Mouse (Mus musculus) hindbrain, embryonic 14.5 days (tissue): ENCODE data around the gene Zfp706. TPM values are rescaled to one million over a fixed set of nuclear protein-coding genes. Genes with fewer than 3 reads are reported as not detected.

Experiments used
- ATAC-seq: fragments of 200-750 bp; cut with Nextera tagmentation; 2 replicates; pipeline ENCODE4 v1.8.0; 2017; ENCODE audit warnings: moderate number of reproducible peaks, mild to moderate bottlenecking, moderate TSS enrichment, moderate library complexity; ENCODE audit not compliant: low FRiP score
- DNase-seq: peaks from one replicate; pipeline ENCODE4 v3.0.0-alpha.2; 2015; ENCODE audit warnings: low spot score
- H3K27ac ChIP-seq: fragments of 300-500 bp; sonication (generic); 2 replicates; pipeline ENCODE4 v1.5.1; 2014; ENCODE audit warnings: mild to moderate bottlenecking, moderate library complexity
- H3K27me3 ChIP-seq: fragments of 300-500 bp; sonication (generic); 2 replicates; pipeline ENCODE4 v1.6.1; 2014; ENCODE audit warnings: mild to moderate bottlenecking, low read length, mixed read lengths; ENCODE audit not compliant: control insufficient read depth, insufficient read depth
- H3K36me3 ChIP-seq: fragments of 300-500 bp; sonication (generic); replicated peaks from 2 replicates; pipeline ENCODE4 v1.6.1; 2014; ENCODE audit not compliant: control insufficient read depth, insufficient read depth
- H3K4me1 ChIP-seq: fragments of 300-500 bp; sonication (generic); replicated peaks from 2 replicates; pipeline ENCODE4 v1.6.1; 2014; ENCODE audit warnings: antibody characterized with exemption, low read length, mixed read lengths; ENCODE audit not compliant: control insufficient read depth, insufficient read depth
- H3K4me2 ChIP-seq: fragments of 300-500 bp; sonication (generic); replicated peaks from 2 replicates; pipeline ENCODE4 v1.6.1; 2014; ENCODE audit warnings: mild to moderate bottlenecking, moderate library complexity
- H3K4me3 ChIP-seq: fragments of 300-500 bp; sonication (generic); replicated peaks from 2 replicates; pipeline ENCODE4 v1.5.1; 2014; ENCODE audit warnings: mild to moderate bottlenecking, low read length
- H3K9ac ChIP-seq: fragments of 300-500 bp; sonication (generic); 2 replicates; pipeline ENCODE4 v1.6.1; 2014
- H3K9me3 ChIP-seq: fragments of 300-500 bp; sonication (generic); 2 replicates; pipeline ENCODE4 v1.6.1; 2016; ENCODE audit warnings: low read length; ENCODE audit not compliant: control insufficient read depth
- WGBS: fragments of 180-500 bp; shearing (Covaris S2); extraction: QIAGEN DNeasy Blood & Tissue Kit; methylation state at CpG from one replicate; pipeline ENCODE4 v1.1.7; 2014; 5-methylcytosine and 5-hydroxymethylcytosine counted together
- polyA plus RNA-seq: library from polyadenylated mRNA; unstranded; fragments of >200 nt; fragmentation: Nextera tagmentation; extraction: Ambion mirVana; gene quantifications from 2 replicates; pipeline ENCODE4 v1.2.1, GENCODE M21; 2014

Gene Zfp706
- polyA plus RNA-seq = 424 and 425 TPM in 2 replicates

DNA sequence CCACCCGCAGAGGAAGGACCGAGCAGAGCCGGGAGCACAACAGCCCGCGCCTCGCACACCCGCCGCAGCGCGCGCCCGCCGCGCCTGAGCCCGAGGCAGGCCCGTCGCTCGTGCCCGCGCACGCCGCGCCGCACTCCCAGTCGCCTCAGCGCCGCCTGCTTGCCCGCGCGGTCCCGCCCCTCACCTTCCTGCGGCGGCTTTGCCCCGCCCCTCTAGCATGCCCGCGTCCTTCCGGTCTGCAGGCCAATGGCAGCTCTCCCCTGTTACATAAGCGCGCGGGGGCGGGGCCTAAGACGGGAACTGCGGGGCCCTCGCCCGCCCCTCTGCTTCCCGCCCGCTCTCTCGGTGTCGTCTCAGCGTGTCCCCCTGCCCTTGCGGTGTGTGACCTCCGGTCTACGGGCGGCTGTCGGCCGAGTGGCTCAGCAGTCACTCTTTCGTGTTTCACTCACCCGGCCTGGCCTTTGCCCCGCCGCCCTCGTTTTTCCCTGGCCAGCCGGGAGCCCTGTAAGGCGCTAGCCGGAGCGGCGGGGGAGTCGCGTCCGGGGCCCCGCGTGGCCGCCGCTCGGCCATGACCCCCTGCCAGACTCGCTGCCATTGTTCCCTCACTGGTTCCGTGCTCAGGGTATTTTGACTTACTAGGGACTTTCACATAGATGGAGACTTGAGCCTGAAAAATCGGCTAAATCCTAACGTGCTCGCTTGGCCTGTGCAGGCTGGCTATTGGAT, at the start of gene Zfp706:
Gene Zfp706, minus strand, starts transcription at position 541 of the 726 bp plus-strand sequence.
- no peaks in the 10 kb centered on the region for H3K27me3 ChIP-seq
- WGBS = under 1% methylated on average over 71 of the region's 79 CpGs
- no peaks in the 10 kb centered on the region for H3K9me3 ChIP-seq
- DNase-seq = peak; percentile 98
- peak within 1 kb of the TSS; percentile 97 for H3K9ac ChIP-seq
- peak within 1 kb of the TSS; percentile 68 for H3K4me2 ChIP-seq
- peaks cover 30% of the 10 kb centered on the region for H3K4me1 ChIP-seq
- peak within 1 kb of the TSS; percentile 91 for H3K4me3 ChIP-seq
- H3K36me3 ChIP-seq = peaks cover 10% of the 10 kb centered on the region
- H3K27ac ChIP-seq = peak within 1 kb of the TSS; percentile 96
- peak; percentile 99 for ATAC-seq

DNA sequence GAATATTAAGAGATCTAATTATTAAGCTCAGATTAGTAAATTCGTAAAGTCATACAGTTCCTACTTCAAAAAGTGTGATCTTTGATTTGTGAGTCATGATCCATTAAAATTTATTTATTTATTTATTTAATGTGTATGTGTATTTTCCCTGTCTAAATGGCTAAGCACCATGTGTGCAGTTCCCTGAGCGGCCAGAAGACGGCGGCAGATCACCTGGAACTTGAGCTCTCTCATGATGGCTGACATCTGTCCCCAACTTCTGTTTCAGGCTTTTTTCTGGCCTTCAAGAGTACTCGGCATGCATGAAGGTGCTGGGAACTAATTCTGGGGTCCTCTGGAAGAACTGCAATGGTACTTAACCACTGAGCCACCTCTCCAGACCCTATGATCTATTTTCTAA, 47.0 kb upstream of the Zfp706 start:
- DNase-seq (no peak), ATAC-seq (no peak)
- no peak overlapping the region for H3K9ac ChIP-seq
- no peak overlapping the region for H3K27ac ChIP-seq
- H3K4me3 ChIP-seq = no peak overlapping the region
- H3K9me3 ChIP-seq = no peaks in the 10 kb centered on the region
- H3K4me2 ChIP-seq = no peak overlapping the region
- peaks cover 16% of the 10 kb centered on the region for H3K4me1 ChIP-seq
- H3K27me3 ChIP-seq = no peaks in the 10 kb centered on the region
- no peaks in the 10 kb centered on the region for H3K36me3 ChIP-seq
- 92% methylated on average over 5 of the region's 5 CpGs for WGBS

DNA sequence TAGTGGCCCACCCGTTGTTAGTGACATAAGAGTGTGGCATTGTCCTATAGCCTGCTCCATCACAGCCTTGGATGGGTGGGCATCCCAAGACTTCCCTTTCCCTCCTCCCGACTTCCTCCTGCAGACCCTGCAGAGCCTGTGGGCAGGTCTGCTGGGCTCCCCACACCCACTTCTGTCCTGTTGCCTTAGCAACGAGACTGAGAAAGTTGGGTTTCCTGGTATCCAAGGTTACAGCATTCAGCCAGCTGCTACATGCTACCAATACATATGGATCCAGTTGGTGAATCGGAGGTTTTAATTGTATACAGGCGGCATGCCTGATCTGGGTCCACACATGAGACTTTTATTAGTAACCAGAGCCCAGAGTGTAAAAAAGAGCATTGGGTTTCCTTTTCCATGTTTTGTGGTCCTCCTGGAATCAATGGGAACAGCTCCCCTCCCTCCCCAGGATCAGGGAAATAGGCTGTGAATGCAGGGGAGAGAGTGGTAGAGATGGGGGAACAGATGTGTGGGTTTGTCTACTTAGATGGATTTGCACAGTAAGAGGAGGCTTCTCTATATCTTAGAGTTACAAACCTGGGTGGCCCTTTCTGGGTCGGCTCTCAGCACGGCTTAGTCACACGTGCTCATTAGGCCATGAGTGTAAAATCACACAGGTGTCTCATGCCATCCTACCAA, 45.7 kb upstream of the Zfp706 start:
- peaks cover 16% of the 10 kb centered on the region for H3K4me1 ChIP-seq
- H3K4me2 ChIP-seq = 0 out of 2 replicates have a peak overlapping the region, but pooled peaks have one; percentile 9
- no peaks in the 10 kb centered on the region for H3K9me3 ChIP-seq
- 36% methylated on average over 8 of the region's 8 CpGs for WGBS
- H3K27me3 ChIP-seq = no peaks in the 10 kb centered on the region
- no peak overlapping the region for H3K4me3 ChIP-seq
- H3K9ac ChIP-seq = no peak overlapping the region
- H3K36me3 ChIP-seq = no peaks in the 10 kb centered on the region
- H3K27ac ChIP-seq = peak overlapping the region; percentile 78
- DNase-seq (peak; percentile 66), ATAC-seq (peak; percentile 91)

- H3K36me3 ChIP-seq = no peaks in the 10 kb centered on the region
- H3K4me2 ChIP-seq = no peak overlapping the region
- H3K4me3 ChIP-seq = no peak overlapping the region
- peaks cover 9% of the 10 kb centered on the region; the same call in 1 of the 2 replicates for H3K4me1 ChIP-seq
- no peaks in the 10 kb centered on the region for H3K9me3 ChIP-seq
- no peaks in the 10 kb centered on the region for H3K27me3 ChIP-seq
- no peak for ATAC-seq
- no peak overlapping the region for H3K27ac ChIP-seq
- WGBS = 92% methylated on average over 4 of the region's 4 CpGs
- DNase-seq = no peak
- no peak overlapping the region for H3K9ac ChIP-seq
These were observed 39.8 kb upstream of the Zfp706 start for GRCm38 (mm10) chr15:37047403-37047802.

DNA sequence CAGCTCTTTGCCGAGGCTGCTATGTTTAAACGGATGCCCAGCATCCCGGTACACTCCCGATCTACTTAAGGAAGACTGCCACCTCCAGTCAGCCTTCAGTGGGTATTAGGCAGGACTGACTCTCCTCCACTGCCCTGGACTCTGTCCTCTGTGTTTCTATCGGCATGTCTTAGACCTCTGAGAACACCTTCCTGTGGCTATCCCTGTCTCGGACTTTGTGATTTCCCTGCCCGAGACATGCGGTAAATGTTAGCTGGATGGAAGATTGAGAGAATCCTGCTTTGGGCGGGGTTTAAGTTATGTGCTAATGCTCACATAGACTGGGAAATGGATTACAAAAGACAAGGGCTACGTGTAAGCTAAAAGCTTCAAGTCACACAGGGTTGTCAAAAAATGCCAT, 39.0 kb upstream of the Zfp706 start:
- Histone ChIP-seq H3K27ac (no peak overlapping the region), H3K4me2 (no peak overlapping the region), H3K9me3 (no peaks in the 10 kb centered on the region), H3K9ac (no peak overlapping the region), H3K27me3 (no peaks in the 10 kb centered on the region), H3K4me1 (peaks cover 8% of the 10 kb centered on the region; the same call in 1 of the 2 replicates), H3K36me3 (no peaks in the 10 kb centered on the region), H3K4me3 (no peak overlapping the region)
- 90% methylated on average over 10 of the region's 10 CpGs for WGBS
- DNase-seq = no peak
- ATAC-seq = no peak

GRCm38 (mm10) chr15:37046131-37046530, 38.6 kb upstream of the Zfp706 start:
- Histone ChIP-seq H3K4me1 (peaks cover 8% of the 10 kb centered on the region; the same call in 1 of the 2 replicates), H3K27me3 (no peaks in the 10 kb centered on the region), H3K4me3 (no peak overlapping the region), H3K4me2 (no peak overlapping the region), H3K9ac (no peak overlapping the region), H3K27ac (no peak overlapping the region), H3K9me3 (no peaks in the 10 kb centered on the region), H3K36me3 (no peaks in the 10 kb centered on the region)
- no peak for DNase-seq
- ATAC-seq = no peak
- WGBS = 73% methylated on average over 7 of the region's 7 CpGs

- Histone ChIP-seq H3K36me3 (no peaks in the 10 kb centered on the region), H3K27ac (no peak overlapping the region), H3K9ac (no peak overlapping the region), H3K27me3 (no peaks in the 10 kb centered on the region), H3K4me3 (no peak overlapping the region), H3K9me3 (no peaks in the 10 kb centered on the region), H3K4me1 (peaks cover 8% of the 10 kb centered on the region; the same call in 1 of the 2 replicates), H3K4me2 (no peak overlapping the region)
- ATAC-seq (0 out of 2 replicates have a peak, but pooled peaks have one; percentile 31), DNase-seq (no peak)
- WGBS = 77% methylated on average over 12 of the region's 12 CpGs
These were observed 37.9 kb upstream of the Zfp706 start for GRCm38 (mm10) chr15:37045456-37045855.

DNA sequence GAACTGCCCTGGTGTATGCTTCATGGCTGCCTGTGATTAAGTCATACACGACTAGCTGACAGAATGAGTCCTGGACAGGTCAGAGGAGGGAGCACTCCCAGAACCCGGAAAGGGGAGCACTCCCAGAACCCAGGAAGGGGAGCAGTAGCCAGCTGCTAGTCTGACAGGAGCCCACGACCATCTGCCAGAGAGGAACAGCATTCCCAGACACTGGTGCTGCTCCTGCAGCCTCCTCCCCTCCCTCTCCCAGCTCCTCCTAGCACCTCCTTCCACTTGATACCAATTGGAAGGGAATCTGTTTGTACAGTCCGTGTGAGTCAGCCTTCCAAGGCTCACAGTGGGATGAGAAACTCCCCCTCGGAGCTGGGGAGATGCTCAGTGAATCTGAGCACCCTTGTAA, 35.0 kb upstream of the Zfp706 start:
- peak overlapping the region; percentile 18; the same call in 1 of the 2 replicates for H3K27ac ChIP-seq
- H3K4me2 ChIP-seq = no peak overlapping the region
- ATAC-seq = no peak

GRCm38 (mm10) chr15:37041214-37041613, 33.6 kb upstream of the Zfp706 start:
- ATAC-seq = no peak
- DNase-seq = no peak
- Histone ChIP-seq H3K27me3 (no peaks in the 10 kb centered on the region), H3K36me3 (no peaks in the 10 kb centered on the region), H3K27ac (no peak overlapping the region), H3K4me1 (peaks cover 8% of the 10 kb centered on the region; the same call in 1 of the 2 replicates), H3K4me2 (no peak overlapping the region), H3K4me3 (no peak overlapping the region), H3K9me3 (no peaks in the 10 kb centered on the region), H3K9ac (no peak overlapping the region)
- WGBS = 86% methylated on average over 5 of the region's 5 CpGs

More for the DNA sequence above, 35.0 kb upstream of the Zfp706 start:
- no peaks in the 10 kb centered on the region for H3K36me3 ChIP-seq
- 25% methylated on average over 5 of the region's 5 CpGs for WGBS
- no peak overlapping the region for H3K4me3 ChIP-seq
- H3K4me1 ChIP-seq = peaks cover 8% of the 10 kb centered on the region; the same call in 1 of the 2 replicates
- H3K9me3 ChIP-seq = no peaks in the 10 kb centered on the region
- no peak overlapping the region for H3K9ac ChIP-seq
- DNase-seq = no peak
- H3K27me3 ChIP-seq = no peaks in the 10 kb centered on the region
